Mouse (Mus musculus) limb, embryonic 13.5 days (tissue): ENCODE measurements at regions not wholly inside any gene's neighbourhood (a gene's known extent, or its start where the extent isn't known, plus 50 kb on each side); places are given as distances from the start of the nearest gene placed in this dataset.

ENCODE experiments used
- ATAC-seq: fragments of 200-750 bp; cut with Nextera tagmentation; 2 replicates; pipeline ENCODE4 v1.8.0; 2017; ENCODE audit warnings: low read depth, moderate number of reproducible peaks, moderate TSS enrichment; ENCODE audit not compliant: low FRiP score
- H3K27ac ChIP-seq: fragments of 300-500 bp; sonication (generic); 2 replicates; pipeline ENCODE4 v1.5.1; 2015; ENCODE audit warnings: inconsistent platforms, mild to moderate bottlenecking, moderate library complexity
- H3K27me3 ChIP-seq: fragments of 300-500 bp; sonication (generic); 2 replicates; pipeline ENCODE4 v1.6.1; 2015; ENCODE audit warnings: mild to moderate bottlenecking, inconsistent platforms
- H3K36me3 ChIP-seq: fragments of 300-500 bp; sonication (generic); 2 replicates; pipeline ENCODE4 v1.6.1; 2015; ENCODE audit warnings: inconsistent platforms, mild to moderate bottlenecking, moderate library complexity
- H3K4me1 ChIP-seq: fragments of 300-500 bp; sonication (generic); 2 replicates; pipeline ENCODE4 v1.6.1; 2015; ENCODE audit warnings: inconsistent platforms
- H3K4me2 ChIP-seq: fragments of 300-500 bp; sonication (generic); replicated peaks from 2 replicates; pipeline ENCODE4 v1.6.1; 2015; ENCODE audit warnings: inconsistent platforms, mild to moderate bottlenecking, moderate library complexity
- H3K4me3 ChIP-seq: fragments of 300-500 bp; sonication (generic); 2 replicates; pipeline ENCODE4 v1.5.1; 2015; ENCODE audit warnings: moderate library complexity, mild to moderate bottlenecking, inconsistent platforms
- H3K9ac ChIP-seq: fragments of 300-500 bp; sonication (generic); 2 replicates; pipeline ENCODE4 v1.6.1; 2015; ENCODE audit warnings: mild to moderate bottlenecking, inconsistent platforms
- H3K9me3 ChIP-seq: fragments of 300-500 bp; sonication (generic); 2 replicates; pipeline ENCODE4 v1.6.1; 2016; ENCODE audit warnings: inconsistent platforms
- WGBS: fragments of 180-500 bp; shearing (Covaris S2); methylation state at CpG from one replicate; pipeline ENCODE4 v1.1.7; 2015; 5-methylcytosine and 5-hydroxymethylcytosine counted together

DNA sequence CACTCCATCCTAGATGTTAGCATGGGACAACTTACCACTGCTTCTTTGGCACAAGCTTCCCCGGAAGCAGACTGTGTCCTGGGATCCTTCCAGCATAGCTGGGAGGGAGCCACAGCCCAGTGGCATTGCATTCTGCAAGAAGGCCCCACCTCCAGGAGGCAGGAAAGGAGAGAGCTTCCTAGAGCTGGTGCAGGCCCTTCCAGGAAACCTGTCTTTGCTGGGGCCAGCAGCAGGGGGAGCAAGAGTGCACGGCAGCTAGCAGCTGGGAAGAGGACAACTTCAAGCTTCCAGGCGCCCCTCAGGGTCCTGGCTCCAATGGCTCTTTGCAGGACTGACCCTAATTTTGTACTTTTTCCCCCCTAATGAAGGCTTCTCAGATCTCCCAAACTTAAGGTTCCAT lies 115.4 kb upstream of the Sorcs3 start:
- H3K4me1 ChIP-seq = peaks cover 5% of the 10 kb centered on the region; the same call in 1 of the 2 replicates
- ATAC-seq = no peak
- no peak overlapping the region for H3K4me2 ChIP-seq
- no peak overlapping the region for H3K9ac ChIP-seq
- 0 out of 2 replicates have a peak, but pooled peaks cover 4% of the 10 kb centered on the region for H3K27me3 ChIP-seq
- H3K36me3 ChIP-seq = no peaks in the 10 kb centered on the region
- 0 out of 2 replicates have a peak, but pooled peaks cover 7% of the 10 kb centered on the region for H3K9me3 ChIP-seq
- WGBS = 16% methylated on average over 3 of the region's 3 CpGs
- no peak overlapping the region for H3K4me3 ChIP-seq
- H3K27ac ChIP-seq = no peak overlapping the region

GRCm38 (mm10) chr19:48097363-48097762 lies 108.5 kb upstream of the Sorcs3 start:
- Histone ChIP-seq H3K4me3 (no peak overlapping the region), H3K4me2 (no peak overlapping the region), H3K9me3 (0 out of 2 replicates have a peak, but pooled peaks cover 7% of the 10 kb centered on the region), H3K9ac (no peak overlapping the region), H3K4me1 (peaks cover 6% of the 10 kb centered on the region; the same call in 1 of the 2 replicates), H3K27ac (no peak overlapping the region), H3K36me3 (no peaks in the 10 kb centered on the region), H3K27me3 (no peaks in the 10 kb centered on the region)
- ATAC-seq = no peak
- 67% methylated on average over 5 of the region's 5 CpGs for WGBS

- Histone ChIP-seq H3K4me1 (peaks cover 6% of the 10 kb centered on the region; the same call in 1 of the 2 replicates), H3K9me3 (0 out of 2 replicates have a peak, but pooled peaks cover 7% of the 10 kb centered on the region), H3K27ac (no peak overlapping the region), H3K4me3 (no peak overlapping the region), H3K27me3 (no peaks in the 10 kb centered on the region), H3K9ac (no peak overlapping the region), H3K4me2 (no peak overlapping the region), H3K36me3 (no peaks in the 10 kb centered on the region)
- ATAC-seq = no peak
- 55% methylated on average over 5 of the region's 5 CpGs for WGBS
These were observed 107.8 kb upstream of the Sorcs3 start for GRCm38 (mm10) chr19:48097942-48098596.

DNA sequence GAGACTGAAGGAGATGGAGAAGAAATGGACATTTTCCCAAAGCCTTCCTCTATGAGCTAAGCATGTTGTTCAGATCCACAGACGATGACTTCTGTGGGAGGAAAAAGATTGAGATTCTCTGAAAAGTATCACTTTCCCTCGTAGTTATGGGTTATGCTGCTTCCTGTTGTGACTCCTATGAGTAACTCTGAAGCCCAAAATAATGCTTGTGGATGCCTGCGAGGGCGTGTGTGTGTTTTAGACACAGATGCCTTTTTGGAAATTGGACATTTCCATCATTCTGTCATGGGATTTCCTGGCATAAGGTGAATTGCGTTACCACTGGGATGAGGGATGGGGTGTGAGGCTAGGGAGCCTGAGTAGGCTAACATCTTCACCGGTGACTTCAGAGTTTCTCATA lies 104.8 kb upstream of the Sorcs3 start:
- peaks cover 6% of the 10 kb centered on the region; the same call in 1 of the 2 replicates for H3K4me1 ChIP-seq
- WGBS = 86% methylated on average over 6 of the region's 6 CpGs
- no peaks in the 10 kb centered on the region for H3K36me3 ChIP-seq
- H3K9ac ChIP-seq = no peak overlapping the region
- H3K4me3 ChIP-seq = no peak overlapping the region
- H3K9me3 ChIP-seq = no peaks in the 10 kb centered on the region
- H3K4me2 ChIP-seq = no peak overlapping the region
- ATAC-seq = no peak
- H3K27me3 ChIP-seq = no peaks in the 10 kb centered on the region
- no peak overlapping the region for H3K27ac ChIP-seq

DNA sequence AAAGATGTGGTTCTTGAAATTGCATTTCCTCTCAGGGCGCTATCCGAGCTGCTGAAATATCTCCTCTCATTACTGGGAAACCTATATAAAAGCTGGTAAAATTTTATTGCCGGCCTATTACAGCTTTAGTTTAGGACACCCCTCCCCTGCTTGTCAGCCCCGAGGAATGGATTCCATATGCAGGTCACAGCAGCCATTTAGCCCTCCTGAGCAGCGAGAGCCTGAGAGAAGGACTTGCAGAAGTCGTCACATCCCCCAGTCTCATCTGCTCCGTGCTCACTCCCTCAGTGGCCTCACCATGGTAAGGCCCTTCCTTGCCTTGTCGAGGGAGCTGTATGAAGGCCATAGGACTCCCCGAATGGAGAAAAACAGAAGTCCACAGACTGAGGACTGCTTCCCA lies 90.7 kb upstream of the Sorcs3 start:
- 14% methylated on average over 9 of the region's 9 CpGs for WGBS
- Histone ChIP-seq H3K4me2 (peak overlapping the region; percentile 44), H3K27me3 (peaks cover 23% of the 10 kb centered on the region), H3K9ac (no peak overlapping the region), H3K27ac (no peak overlapping the region), H3K4me3 (no peak overlapping the region), H3K9me3 (no peaks in the 10 kb centered on the region), H3K36me3 (no peaks in the 10 kb centered on the region), H3K4me1 (peaks cover 38% of the 10 kb centered on the region)
- peak; percentile 67; the same call in 1 of the 2 replicates for ATAC-seq

GRCm38 (mm10) chr19:48115728-48116127 lies 90.1 kb upstream of the Sorcs3 start:
- Histone ChIP-seq H3K4me3 (no peak overlapping the region), H3K27ac (no peak overlapping the region), H3K9ac (no peak overlapping the region), H3K4me2 (peak overlapping the region; percentile 44), H3K27me3 (peaks cover 20% of the 10 kb centered on the region), H3K9me3 (no peaks in the 10 kb centered on the region), H3K36me3 (no peaks in the 10 kb centered on the region), H3K4me1 (peaks cover 38% of the 10 kb centered on the region)
- 30% methylated on average over 8 of the region's 8 CpGs for WGBS
- no peak for ATAC-seq

DNA sequence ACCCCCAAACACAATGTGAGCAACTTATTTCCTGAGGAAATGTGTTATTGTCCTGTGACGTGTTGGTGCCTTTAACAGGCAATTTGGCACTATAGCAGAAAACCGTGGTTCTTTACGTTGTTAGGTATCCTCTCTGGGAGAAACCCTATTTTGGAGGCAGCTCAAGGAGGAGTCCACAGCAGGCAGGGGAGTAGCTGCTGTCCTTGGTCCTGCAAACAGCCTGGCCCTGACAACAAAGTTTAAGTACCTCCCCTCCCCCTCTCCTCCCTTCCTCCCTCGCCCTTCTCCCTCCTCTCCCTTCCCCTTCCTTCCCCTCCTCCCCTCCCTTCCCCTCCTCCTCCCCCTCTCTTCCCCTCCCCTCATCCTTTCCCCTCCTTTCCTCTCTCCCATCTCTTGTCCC lies 89.1 kb upstream of the Sorcs3 start:
- Histone ChIP-seq H3K27ac (no peak overlapping the region), H3K4me1 (peaks cover 34% of the 10 kb centered on the region), H3K9me3 (no peaks in the 10 kb centered on the region), H3K4me3 (no peak overlapping the region), H3K36me3 (no peaks in the 10 kb centered on the region), H3K4me2 (no peak overlapping the region), H3K27me3 (peaks cover 14% of the 10 kb centered on the region), H3K9ac (no peak overlapping the region)
- no peak for ATAC-seq
- WGBS = 3% methylated on average over 4 of the region's 4 CpGs

DNA sequence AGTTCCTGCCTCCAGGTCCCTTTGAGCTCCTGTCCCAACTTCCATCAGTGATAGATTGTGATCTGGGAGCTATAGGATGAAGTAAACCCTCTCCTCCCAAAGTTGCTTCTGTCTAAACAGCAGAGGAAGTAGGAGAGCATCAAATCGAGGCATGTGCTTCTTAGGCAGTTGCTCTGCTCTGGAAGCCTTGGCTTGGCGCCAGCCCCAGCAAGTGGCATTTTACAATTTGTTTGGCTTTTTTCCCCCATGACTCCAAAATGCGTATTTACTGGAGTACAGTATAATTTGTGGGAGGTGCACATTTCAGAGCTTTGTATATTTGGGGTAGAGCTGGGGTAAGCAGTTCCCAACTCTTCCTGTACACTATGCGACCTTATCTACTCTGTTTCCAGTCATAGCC lies 88.2 kb upstream of the Sorcs3 start:
- Histone ChIP-seq H3K4me2 (no peak overlapping the region), H3K27ac (no peak overlapping the region), H3K4me1 (peaks cover 34% of the 10 kb centered on the region), H3K27me3 (peaks cover 7% of the 10 kb centered on the region; the same call in 1 of the 2 replicates), H3K9me3 (no peaks in the 10 kb centered on the region), H3K36me3 (no peaks in the 10 kb centered on the region), H3K9ac (no peak overlapping the region), H3K4me3 (no peak overlapping the region)
- no peak for ATAC-seq
- 45% methylated on average over 4 of the region's 4 CpGs for WGBS

DNA sequence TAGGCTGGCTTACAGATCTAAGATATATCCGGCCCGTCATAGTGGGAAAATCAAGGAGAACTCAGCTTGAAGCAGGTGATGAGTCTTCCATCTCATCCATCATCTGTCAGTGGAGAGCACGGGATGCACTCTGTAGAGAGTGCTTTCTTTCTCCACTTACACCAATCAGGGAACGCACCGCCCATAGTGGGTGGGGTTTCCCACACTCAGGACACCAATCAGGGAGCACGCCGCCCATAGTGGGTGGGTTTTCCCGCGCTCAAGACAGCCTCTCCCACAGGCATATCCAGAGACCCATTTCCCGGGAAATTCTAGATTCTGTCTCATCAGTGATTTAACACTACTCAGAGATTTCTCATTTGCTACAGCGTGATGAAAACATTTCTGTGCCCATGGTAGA lies 83.5 kb upstream of the Sorcs3 start:
- Histone ChIP-seq H3K36me3 (no peaks in the 10 kb centered on the region), H3K9ac (no peak overlapping the region), H3K4me2 (no peak overlapping the region), H3K4me1 (peaks cover 26% of the 10 kb centered on the region), H3K27ac (no peak overlapping the region), H3K27me3 (peaks cover 2% of the 10 kb centered on the region; the same call in 1 of the 2 replicates), H3K9me3 (no peaks in the 10 kb centered on the region), H3K4me3 (no peak overlapping the region)
- 85% methylated on average over 11 of the region's 11 CpGs for WGBS
- ATAC-seq = no peak

DNA sequence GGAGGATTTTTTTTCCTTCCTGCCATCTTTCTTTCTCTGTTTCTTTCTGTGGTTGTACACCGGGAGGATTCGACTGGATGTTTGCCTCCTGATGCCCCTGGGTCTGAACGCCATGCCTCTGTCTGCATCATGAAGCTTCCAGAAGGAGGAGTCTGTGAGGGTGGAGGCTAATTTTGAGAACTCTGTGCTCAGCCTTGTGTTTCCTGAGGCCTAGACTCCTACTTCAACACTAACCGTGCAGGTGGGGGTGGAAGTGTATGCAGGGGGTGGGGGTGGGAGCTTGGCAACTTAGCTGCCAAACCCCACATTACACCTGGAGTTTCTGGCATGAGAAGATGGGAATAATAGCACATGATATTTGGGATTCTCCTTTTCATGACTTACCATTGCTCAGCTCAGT lies 82.0 kb upstream of the Sorcs3 start:
- Histone ChIP-seq H3K4me1 (peaks cover 25% of the 10 kb centered on the region), H3K9me3 (no peaks in the 10 kb centered on the region), H3K36me3 (no peaks in the 10 kb centered on the region), H3K27me3 (peaks cover 2% of the 10 kb centered on the region; the same call in 1 of the 2 replicates), H3K9ac (no peak overlapping the region), H3K27ac (no peak overlapping the region), H3K4me3 (no peak overlapping the region), H3K4me2 (no peak overlapping the region)
- WGBS = 49% methylated on average over 4 of the region's 4 CpGs
- ATAC-seq = no peak

DNA sequence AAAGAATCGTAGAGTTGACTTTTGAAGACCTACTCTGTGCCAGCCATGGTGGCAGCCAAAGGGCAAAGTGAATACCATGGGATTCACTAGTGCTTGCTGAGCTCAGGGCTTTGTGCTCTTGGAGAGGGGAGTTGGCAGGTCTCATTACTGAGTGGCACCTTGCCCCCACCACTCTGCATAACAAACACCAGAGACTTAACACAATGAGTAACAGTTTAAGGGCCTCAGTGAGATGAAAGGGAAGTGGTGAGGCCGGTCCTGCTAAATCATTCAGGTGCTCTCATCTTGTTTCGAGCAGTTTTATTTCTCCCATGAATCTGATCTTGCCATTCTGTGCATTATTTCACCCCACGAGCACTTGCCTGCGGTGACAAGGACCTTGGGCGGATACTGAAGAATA lies 80.1 kb upstream of the Sorcs3 start:
- no peak overlapping the region for H3K9ac ChIP-seq
- no peaks in the 10 kb centered on the region for H3K9me3 ChIP-seq
- no peak overlapping the region for H3K4me2 ChIP-seq
- H3K27ac ChIP-seq = no peak overlapping the region
- peaks cover 25% of the 10 kb centered on the region for H3K4me1 ChIP-seq
- WGBS = 66% methylated on average over 6 of the region's 6 CpGs
- no peak for ATAC-seq
- no peaks in the 10 kb centered on the region; the same call in 1 of the 2 replicates for H3K27me3 ChIP-seq
- H3K36me3 ChIP-seq = no peaks in the 10 kb centered on the region
- H3K4me3 ChIP-seq = no peak overlapping the region

GRCm38 (mm10) chr19:48128089-48128488 lies 77.7 kb upstream of the Sorcs3 start:
- Histone ChIP-seq H3K9ac (no peak overlapping the region), H3K27ac (no peak overlapping the region), H3K4me3 (no peak overlapping the region), H3K4me2 (no peak overlapping the region), H3K27me3 (no peaks in the 10 kb centered on the region), H3K9me3 (no peaks in the 10 kb centered on the region), H3K36me3 (no peaks in the 10 kb centered on the region), H3K4me1 (peaks cover 24% of the 10 kb centered on the region)
- no peak for ATAC-seq
- WGBS = 16% methylated on average over 12 of the region's 12 CpGs

- no peak for ATAC-seq
- H3K36me3 ChIP-seq = no peaks in the 10 kb centered on the region
- 0 out of 2 replicates have a peak, but pooled peaks cover 4% of the 10 kb centered on the region for H3K4me1 ChIP-seq
- no peak overlapping the region for H3K4me3 ChIP-seq
- 21% methylated on average over 8 of the region's 8 CpGs for WGBS
- no peak overlapping the region for H3K4me2 ChIP-seq
- no peak overlapping the region for H3K27ac ChIP-seq
- no peak overlapping the region for H3K9ac ChIP-seq
- H3K27me3 ChIP-seq = peaks cover 8% of the 10 kb centered on the region; the same call in 1 of the 2 replicates
- H3K9me3 ChIP-seq = no peaks in the 10 kb centered on the region
These were observed 69.6 kb upstream of the Sorcs3 start for GRCm38 (mm10) chr19:48136231-48136630.
